14 mouse cellular contexts compared by ENCODE assay signal in the genomic region with DNA sequence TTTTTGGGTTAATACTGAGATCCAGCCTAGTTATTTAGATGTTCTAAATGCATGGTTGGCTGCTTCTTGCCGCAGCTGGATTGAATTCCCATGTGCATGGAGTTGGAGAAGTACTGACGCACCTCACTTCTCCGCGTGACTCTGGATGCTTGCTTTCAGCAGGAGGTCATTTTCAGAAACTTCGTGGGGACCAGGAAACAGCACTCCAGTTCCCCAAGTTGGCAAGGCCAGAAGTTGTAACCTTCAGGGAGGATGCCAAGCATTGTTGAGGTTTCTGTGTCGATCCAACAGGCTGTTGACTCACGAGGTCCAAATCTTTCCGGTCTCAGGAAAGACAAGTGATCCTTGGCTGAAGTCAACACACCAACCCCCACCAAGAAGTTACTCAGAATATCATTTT.
DNase-seq lines count a peak whose midpoint lies in the region; ATAC-seq lines count a peak whose summit lies in the region.
"Had no signal": no experiment of that assay in that cellular context is flagged by ENCODE, and none has a peak within 500 bp of the region (broad histone marks: within the 10 kb centered on the region; RNA-seq: fewer than 3 reads in every experiment).

No protein-coding gene starts in this region.

- H3K4me1 ChIP-seq in kidney, embryonic 15.5 days = no peaks in the 10 kb centered on the region
- H3K4me1 ChIP-seq: forebrain, embryonic 15.5 days; heart, embryonic 13.5 days; limb, embryonic 15.5 days had no signal

- H3K4me3 ChIP-seq in kidney, embryonic 15.5 days (replicated peaks) = no peak overlapping the region
- H3K4me3 ChIP-seq: forebrain, embryonic 15.5 days; heart, embryonic 13.5 days; limb, embryonic 15.5 days had no signal

- no peak overlapping the region for H3K9ac ChIP-seq in kidney, embryonic 15.5 days
- H3K9ac ChIP-seq: forebrain, embryonic 15.5 days; heart, embryonic 13.5 days; limb, embryonic 15.5 days had no signal

- no peak overlapping the region for H3K27ac ChIP-seq in kidney, embryonic 15.5 days
- H3K27ac ChIP-seq: forebrain, embryonic 15.5 days; heart, embryonic 13.5 days; limb, embryonic 15.5 days; macrophage had no signal

- WGBS in kidney, embryonic 15.5 days = 79% methylated on average over 8 of the region's 8 CpGs

- H3K36me3 ChIP-seq in kidney, embryonic 15.5 days = no peaks in the 10 kb centered on the region
- H3K36me3 ChIP-seq: forebrain, embryonic 15.5 days; heart, embryonic 13.5 days; limb, embryonic 15.5 days had no signal

- H3K27me3 ChIP-seq in kidney, embryonic 15.5 days = no peaks in the 10 kb centered on the region
- H3K27me3 ChIP-seq: forebrain, embryonic 15.5 days; heart, embryonic 13.5 days; limb, embryonic 15.5 days had no signal

- H3K9me3 ChIP-seq in kidney, embryonic 15.5 days (replicated peaks) = no peaks in the 10 kb centered on the region
- H3K9me3 ChIP-seq: forebrain, embryonic 15.5 days; limb, embryonic 15.5 days had no signal

- H3K4me2 ChIP-seq in kidney, embryonic 15.5 days = no peak overlapping the region
- H3K4me2 ChIP-seq: forebrain, embryonic 15.5 days; heart, embryonic 13.5 days; limb, embryonic 15.5 days had no signal

- DNase-seq in kidney, adult 8-10 months = peak; percentile 25 to 30
- DNase-seq in adrenal gland, postnatal 36 days = peak; percentile 5 to 41
- peak; percentile 6 for DNase-seq in kidney, postnatal 10 days
- peak; percentile 44 for DNase-seq in skeletal muscle tissue, adult 2 months (ENCODE audit: low read depth, low spot score)
- DNase-seq in layer of hippocampus, postnatal 14 days (ENCODE audit: low spot score in 2 of 2) = no peak
- DNase-seq in thymus, adult 18-20 months = no peak
- DNase-seq: cerebellum, adult 11-12 months; thymus, postnatal 4 days had no signal

- no peak for ATAC-seq in kidney, embryonic 15.5 days (replicated peaks; ENCODE audit: low FRiP score)
- ATAC-seq: forebrain, embryonic 15.5 days; inflammation-experienced regulatory T-cells, adult 6 months had no signal

Comparison
In these comparisons a context has a peak if more than half of its experiments do, and no peak if none do; other contexts are left out.
1. DNase-seq: peak in kidney, adult 8-10 months (2 of 2), adrenal gland, postnatal 36 days (2 of 2), kidney, postnatal 10 days (single experiment) and skeletal muscle tissue, adult 2 months (single experiment); none in layer of hippocampus, postnatal 14 days (0 of 2) and thymus, adult 18-20 months (0 of 2).